Mouse (Mus musculus) hindbrain, embryonic 16.5 days (tissue): ENCODE data around the gene Gm266. TPM values are rescaled to one million over a fixed set of nuclear protein-coding genes. Genes with fewer than 3 reads are reported as not detected.
A peak's percentile ranks its signal among the peaks of the same experiment; 100 is the strongest.

Experiments used
- ATAC-seq: fragments of 200-750 bp; cut with Nextera tagmentation; 2 replicates; pipeline ENCODE4 v1.8.0; 2017; ENCODE audit warnings: moderate TSS enrichment, moderate library complexity
- H3K27ac ChIP-seq: fragments of 300-500 bp; sonication (generic); 2 replicates; pipeline ENCODE4 v1.5.1; 2014; ENCODE audit warnings: low read depth, mild to moderate bottlenecking, control low read depth, low read length, moderate library complexity
- H3K27me3 ChIP-seq: fragments of 300-500 bp; sonication (generic); replicated peaks from 2 replicates; pipeline ENCODE4 v1.6.1; 2014; ENCODE audit warnings: low read length; ENCODE audit not compliant: control insufficient read depth, insufficient read depth
- H3K36me3 ChIP-seq: fragments of 300-500 bp; sonication (generic); 2 replicates; pipeline ENCODE4 v1.6.1; 2014; ENCODE audit warnings: mild to moderate bottlenecking, low read length, moderate library complexity, mixed read lengths; ENCODE audit not compliant: control insufficient read depth, insufficient read depth
- H3K4me1 ChIP-seq: fragments of 300-500 bp; sonication (generic); 2 replicates; pipeline ENCODE4 v1.6.1; 2014; ENCODE audit warnings: low read depth, low read length; ENCODE audit not compliant: control insufficient read depth, insufficient read depth
- H3K4me2 ChIP-seq: fragments of 300-500 bp; sonication (generic); 2 replicates; pipeline ENCODE4 v1.6.1; 2014; ENCODE audit warnings: mild to moderate bottlenecking, low read length, control low read depth, moderate library complexity
- H3K4me3 ChIP-seq: fragments of 300-500 bp; sonication (generic); 2 replicates; pipeline ENCODE4 v1.5.1; 2014; ENCODE audit warnings: mild to moderate bottlenecking, low read length, control low read depth, moderate library complexity
- H3K9ac ChIP-seq: fragments of 300-500 bp; sonication (generic); 2 replicates; pipeline ENCODE4 v1.6.1; 2014; ENCODE audit warnings: low read depth, mild to moderate bottlenecking, control low read depth, low read length, moderate library complexity
- H3K9me3 ChIP-seq: fragments of 300-500 bp; sonication (generic); 2 replicates; pipeline ENCODE4 v1.6.1; 2014; ENCODE audit warnings: mild to moderate bottlenecking, low read length, moderate library complexity; ENCODE audit not compliant: control insufficient read depth
- WGBS: fragments of 180-500 bp; shearing (Covaris S2); extraction: QIAGEN DNeasy Blood & Tissue Kit; methylation state at CpG from one replicate; pipeline ENCODE4 v1.1.7; 2014; 5-methylcytosine and 5-hydroxymethylcytosine counted together
- polyA plus RNA-seq: library from polyadenylated mRNA; unstranded; fragments of >200 nt; fragmentation: Nextera tagmentation; extraction: Ambion mirVana; gene quantifications from 2 replicates; pipeline ENCODE4 v1.2.1, GENCODE M21; 2015

Gene Gm266
- polyA plus RNA-seq, 1 experiment from 2014 or later, result 5.0 TPM

DNA sequence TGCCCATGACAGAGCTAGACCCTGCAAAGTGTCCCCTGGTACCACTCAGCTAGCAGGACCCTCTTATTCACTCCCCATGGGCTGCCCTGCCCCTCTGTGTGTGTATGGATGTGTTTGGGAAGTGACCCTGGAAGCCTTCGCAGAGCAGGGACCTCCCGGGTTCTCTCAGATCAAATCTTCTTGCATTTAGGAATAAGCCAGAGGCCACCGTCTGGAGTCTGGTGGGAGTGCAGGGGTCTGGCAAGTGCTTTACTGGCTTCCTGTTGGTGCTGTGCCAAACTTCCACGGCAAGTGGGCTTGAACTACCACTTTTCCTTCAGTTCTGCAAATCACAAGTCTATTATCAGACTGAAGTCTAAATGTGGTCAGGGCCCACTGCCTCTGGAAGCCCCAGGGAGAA lies 31.6 kb downstream of the Gm266 start:
- H3K36me3 ChIP-seq, result no peaks in the 10 kb centered on the region
- no peak overlapping the region for H3K9ac ChIP-seq
- ATAC-seq, result no peak
- no peak overlapping the region for H3K4me2 ChIP-seq
- H3K4me1 ChIP-seq, result no peaks in the 10 kb centered on the region
- no peak overlapping the region for H3K4me3 ChIP-seq
- whole genome bisulfite sequencing, result 26% methylated on average over 4 of the region's 4 CpGs
- H3K27me3 ChIP-seq, result peaks cover 21% of the 10 kb centered on the region
- no peak overlapping the region for H3K27ac ChIP-seq
- H3K9me3 ChIP-seq, result no peaks in the 10 kb centered on the region

- H3K9ac ChIP-seq, result no peak overlapping the region
- no peaks in the 10 kb centered on the region for H3K4me1 ChIP-seq
- WGBS, result 87% methylated on average over 7 of the region's 7 CpGs
- H3K9me3 ChIP-seq, result no peaks in the 10 kb centered on the region
- ATAC-seq, result no peak
- H3K4me2 ChIP-seq, result no peak overlapping the region
- H3K4me3 ChIP-seq, result no peak overlapping the region
- H3K36me3 ChIP-seq, result no peaks in the 10 kb centered on the region
- H3K27me3 ChIP-seq, result peaks cover 44% of the 10 kb centered on the region
- no peak overlapping the region for H3K27ac ChIP-seq
These were observed 34.1 kb downstream of the Gm266 start for GRCm38 (mm10) chr12:111451561-111451960.

- Histone ChIP-seq H3K4me1 (peaks cover 9% of the 10 kb centered on the region), H3K9me3 (no peaks in the 10 kb centered on the region), H3K27ac (no peak overlapping the region), H3K4me3 (no peak overlapping the region), H3K9ac (no peak overlapping the region; the same call in 1 of the 2 replicates), H3K4me2 (no peak overlapping the region), H3K27me3 (peaks cover 56% of the 10 kb centered on the region), H3K36me3 (no peaks in the 10 kb centered on the region)
- 42% methylated on average over 6 of the region's 6 CpGs for WGBS
- ATAC-seq, result no peak
These were observed 35.3 kb downstream of the Gm266 start for GRCm38 (mm10) chr12:111450359-111450758.

GRCm38 (mm10) chr12:111448931-111449705 lies 36.5 kb downstream of the Gm266 start:
- Histone ChIP-seq H3K9me3 (no peaks in the 10 kb centered on the region), H3K27ac (no peak overlapping the region), H3K4me3 (no peak overlapping the region), H3K9ac (no peak overlapping the region), H3K27me3 (peaks cover 69% of the 10 kb centered on the region), H3K4me2 (no peak overlapping the region), H3K4me1 (peaks cover 9% of the 10 kb centered on the region), H3K36me3 (no peaks in the 10 kb centered on the region)
- 18% methylated on average over 12 of the region's 14 CpGs for WGBS
- no peak for ATAC-seq

- Histone ChIP-seq H3K27me3 (peaks cover 79% of the 10 kb centered on the region), H3K36me3 (no peaks in the 10 kb centered on the region), H3K27ac (no peak overlapping the region), H3K9me3 (no peaks in the 10 kb centered on the region), H3K4me3 (no peak overlapping the region), H3K9ac (no peak overlapping the region), H3K4me2 (no peak overlapping the region), H3K4me1 (peaks cover 9% of the 10 kb centered on the region)
- no peak for ATAC-seq
- WGBS, result 19% methylated on average over 22 of the region's 22 CpGs
These were observed 37.5 kb downstream of the Gm266 start for GRCm38 (mm10) chr12:111447898-111448760.

- 22% methylated on average over 9 of the region's 9 CpGs for WGBS
- Histone ChIP-seq H3K4me3 (no peak overlapping the region), H3K9ac (no peak overlapping the region), H3K4me2 (no peak overlapping the region), H3K36me3 (no peaks in the 10 kb centered on the region), H3K4me1 (peaks cover 14% of the 10 kb centered on the region), H3K27ac (no peak overlapping the region), H3K27me3 (peaks cover 86% of the 10 kb centered on the region), H3K9me3 (no peaks in the 10 kb centered on the region)
- no peak for ATAC-seq
These were observed 38.3 kb downstream of the Gm266 start for GRCm38 (mm10) chr12:111447350-111447749.

GRCm38 (mm10) chr12:111446745-111447144 lies 38.9 kb downstream of the Gm266 start:
- Histone ChIP-seq H3K4me3 (no peak overlapping the region), H3K4me1 (peaks cover 17% of the 10 kb centered on the region), H3K4me2 (no peak overlapping the region), H3K27ac (no peak overlapping the region), H3K9me3 (no peaks in the 10 kb centered on the region), H3K9ac (no peak overlapping the region), H3K36me3 (no peaks in the 10 kb centered on the region), H3K27me3 (peaks cover 92% of the 10 kb centered on the region)
- 22% methylated on average over 5 of the region's 5 CpGs for WGBS
- no peak for ATAC-seq

DNA sequence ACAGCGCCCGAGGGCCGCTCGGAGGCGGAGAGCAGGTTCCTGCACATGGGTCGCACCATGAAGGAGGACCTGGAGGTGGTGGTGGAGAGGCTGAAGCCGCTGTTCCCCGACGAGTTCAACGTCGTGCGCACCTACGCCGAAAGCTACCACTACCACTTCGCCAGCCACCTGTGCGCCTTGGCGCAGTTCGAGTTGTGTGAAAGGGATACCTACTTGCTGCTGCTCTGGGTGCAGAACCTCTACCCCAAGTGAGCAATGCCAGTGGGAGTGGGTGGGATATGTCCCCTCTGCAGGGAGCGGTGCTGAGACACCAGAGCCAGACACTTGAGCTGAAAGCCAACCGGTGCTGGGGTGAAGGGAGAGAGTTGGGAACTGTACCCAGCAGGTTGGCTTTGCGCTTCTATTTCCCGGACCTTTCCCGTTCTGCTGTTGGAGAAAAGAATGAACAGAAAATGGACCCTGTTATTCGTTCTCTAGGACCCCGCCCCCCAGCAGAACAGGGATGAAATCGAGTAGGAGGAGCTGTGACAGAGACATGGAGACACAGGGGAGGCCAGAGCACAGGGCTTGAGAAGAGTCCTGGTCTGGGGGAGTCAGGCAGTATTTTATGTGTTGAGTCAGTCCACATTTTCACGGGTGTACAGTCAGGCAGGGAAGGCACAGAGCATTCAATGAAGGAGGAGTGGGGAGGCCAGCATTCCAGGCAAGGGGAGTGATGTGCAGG lies 39.6 kb downstream of the Gm266 start:
- H3K27ac ChIP-seq, result no peak overlapping the region
- H3K9me3 ChIP-seq, result no peaks in the 10 kb centered on the region
- peaks cover 93% of the 10 kb centered on the region for H3K27me3 ChIP-seq
- peak overlapping the region; percentile 32; the same call in 1 of the 2 replicates for H3K9ac ChIP-seq
- 11% methylated on average over 27 of the region's 27 CpGs for WGBS
- peak overlapping the region; percentile 32 for H3K4me3 ChIP-seq
- ATAC-seq, result no peak
- peak overlapping the region; percentile 53 for H3K4me2 ChIP-seq
- H3K4me1 ChIP-seq, result peaks cover 17% of the 10 kb centered on the region
- no peaks in the 10 kb centered on the region for H3K36me3 ChIP-seq
